Mouse (Mus musculus): ENCODE data around the gene Eml1.

The Eml1 gene

GRCm38 (mm10) chr12:108547251-108547875 lies 176.6 kb downstream of the Eml1 start:
- DNase-seq (ENCODE audit: low read depth, low spot score) = no peak

- DNase-seq (ENCODE audit: low read depth, low spot score) = no peak
These were observed 181.0 kb downstream of the Eml1 start for GRCm38 (mm10) chr12:108551731-108552130.

GRCm38 (mm10) chr12:108553079-108553478 lies 182.3 kb downstream of the Eml1 start:
- DNase-seq (ENCODE audit: low read depth, low spot score) = no peak

- peak; percentile 86 for DNase-seq (ENCODE audit: low read depth, low spot score)
These were observed 183.5 kb downstream of the Eml1 start, which contains the start of gene Evl for GRCm38 (mm10) chr12:108554120-108554841. TSS of gene Evl (plus strand) at chr12:108554720.

GRCm38 (mm10) chr12:108554861-108555556 lies 184.3 kb downstream of the Eml1 start:
- DNase-seq (ENCODE audit: low read depth, low spot score) = no peak

- DNase-seq (ENCODE audit: low read depth, low spot score) = no peak
These were observed 187.4 kb downstream of the Eml1 start for GRCm38 (mm10) chr12:108558194-108558593.

- no peak for DNase-seq (ENCODE audit: low read depth, low spot score)
These were observed 192.5 kb downstream of the Eml1 start for GRCm38 (mm10) chr12:108563238-108563637.

GRCm38 (mm10) chr12:108564910-108565506 lies 194.3 kb downstream of the Eml1 start:
- DNase-seq (ENCODE audit: low read depth, low spot score) = no peak

GRCm38 (mm10) chr12:108579156-108579871 lies 208.6 kb downstream of the Eml1 start:
- no peak for DNase-seq (ENCODE audit: low read depth, low spot score)

- no peak for DNase-seq (ENCODE audit: low read depth, low spot score)
These were observed 213.0 kb downstream of the Eml1 start for GRCm38 (mm10) chr12:108583775-108584174.
